Mouse (Mus musculus): ENCODE results near the gene AF067061.
"Not testable (repeated sequence)": the region's sequence is repeated elsewhere in the genome, so short reads cannot be mapped to it uniquely, and the experiment has no call there.

GRCm38 (mm10) chr13:120259718-120260117, 3.2 kb upstream of the AF067061 start:
- TF ChIP-seq CTCF, EP300 (IDR thresholded peaks at IDR 0.05; ENCODE audit: low read depth): not testable (repeated sequence)

Data from liver, postnatal 0 days (tissue).